Mouse (Mus musculus) adrenal gland, adult 18-20 months (tissue): ENCODE measurements around the gene Lipa. TPM values are rescaled to one million over a fixed set of nuclear protein-coding genes. Genes with fewer than 3 reads are reported as not detected.

Source experiments
- DNase-seq, 2 experiments: peaks; one replicate each; pipeline ENCODE4 v3.0.0; 2021 to 2022; ENCODE audit warnings: low spot score in 2 of 2
- long read RNA-seq, 2 experiments: library from polyadenylated mRNA; stranded (forward); transcript quantifications; one replicate each; pipeline ENCODE4 v2.0.0; 2021
- total RNA-seq, 2 experiments: library from RNA; stranded (reverse); gene quantifications; 1 replicate in 1 of 2; 2 replicates in 1 of 2; pipeline ENCODE4 v1.2.3; 2021

The Lipa gene
- total RNA-seq: 100 to 1,000 TPM; 101 to 207 TPM
- long read RNA-seq, experiment 1, transcript Lipa-202 (10 exons, 2,965 nt): minor isoform, 6 of 114 reads
- long read RNA-seq, experiment 1, transcript Lipa-201 (10 exons, 2,969 nt): major isoform, 95 of 114 reads
- long read RNA-seq, experiment 1, partial matches to known transcripts: 4 of 114 reads
- long read RNA-seq, experiment 1, other reads (novel, unspliced or antisense): 9 of 114 reads
- long read RNA-seq, experiment 2, transcript Lipa-201 (10 exons, 2,969 nt): major isoform, 206 of 259 reads
- long read RNA-seq, experiment 2, transcript Lipa-202 (10 exons, 2,965 nt): minor isoform, 29 of 259 reads
- long read RNA-seq, experiment 2, partial matches to known transcripts: 4 of 259 reads
- long read RNA-seq, experiment 2, other reads (novel, unspliced or antisense): 20 of 259 reads

- DNase-seq: peak; percentile 87 to 88
Measured at GRCm38 (mm10) chr19:34526941-34527682, at the start of gene Lipa. Gene Lipa (minus strand): TSS chr19:34527474.

- DNase-seq: no peak
Measured at GRCm38 (mm10) chr19:34573650-34574049, 46.4 kb upstream of the Lipa start.

- DNase-seq: no peak
Measured at GRCm38 (mm10) chr19:34571080-34571479, 43.8 kb upstream of the Lipa start.

GRCm38 (mm10) chr19:34569896-34570476, 42.7 kb upstream of the Lipa start:
- DNase-seq: no peak

- no peak for DNase-seq
Measured at GRCm38 (mm10) chr19:34568988-34569895, 42.0 kb upstream of the Lipa start.

- no peak for DNase-seq
Measured at GRCm38 (mm10) chr19:34566178-34566784, 39.0 kb upstream of the Lipa start.

- DNase-seq: no peak
Measured at GRCm38 (mm10) chr19:34562556-34562955, 35.3 kb upstream of the Lipa start.

- DNase-seq: no peak
Measured at GRCm38 (mm10) chr19:34556621-34557020, 29.3 kb upstream of the Lipa start.

- DNase-seq: no peak
Measured at GRCm38 (mm10) chr19:34554061-34554460, 26.8 kb upstream of the Lipa start.

- DNase-seq: no peak
Measured at GRCm38 (mm10) chr19:34553522-34553921, 26.2 kb upstream of the Lipa start.

- DNase-seq: no peak
Measured at GRCm38 (mm10) chr19:34553021-34553420, 25.7 kb upstream of the Lipa start.

- no peak for DNase-seq
Measured at GRCm38 (mm10) chr19:34551981-34552380, 24.7 kb upstream of the Lipa start.

- peak; percentile 32 to 46 for DNase-seq
Measured at GRCm38 (mm10) chr19:34550534-34551223, 23.4 kb upstream of the Lipa start, which contains the start of gene Ifit2. Gene Ifit2 (plus strand): TSS chr19:34550694.

GRCm38 (mm10) chr19:34550205-34550533, 22.9 kb upstream of the Lipa start:
- no peak for DNase-seq

- DNase-seq: peak; percentile 81 to 89
Measured at GRCm38 (mm10) chr19:34547976-34548375, 20.7 kb upstream of the Lipa start.

GRCm38 (mm10) chr19:34546211-34546610, 18.9 kb upstream of the Lipa start:
- DNase-seq: no peak

GRCm38 (mm10) chr19:34539422-34539821, 12.1 kb upstream of the Lipa start:
- DNase-seq: no peak

GRCm38 (mm10) chr19:34532061-34532751, 4.9 kb upstream of the Lipa start:
- DNase-seq: no peak

GRCm38 (mm10) chr19:34526321-34526923, 852 bp downstream of the Lipa start:
- no peak for DNase-seq
